Mouse (Mus musculus) embryonic facial prominence, embryonic 11.5 days (tissue): Measurements from ENCODE around the gene Tubb2b. TPM values are rescaled to one million over a fixed set of nuclear protein-coding genes. Genes with fewer than 3 reads are reported as not detected.

Experiments used
- ATAC-seq: fragments of 200-750 bp; cut with Nextera tagmentation; replicated peaks from 2 replicates; pipeline ENCODE4 v1.8.0; 2017; ENCODE audit warnings: low read depth; ENCODE audit not compliant: insufficient number of reproducible peaks, low FRiP score, low TSS enrichment
- DNase-seq: peaks from one replicate; pipeline ENCODE4 v3.0.0-alpha.2; 2015; ENCODE audit warnings: low spot score
- H3K27ac ChIP-seq: fragments of 300-500 bp; sonication (generic); replicated peaks from 2 replicates; pipeline ENCODE4 v1.5.1; 2014; ENCODE audit warnings: mild to moderate bottlenecking, low read depth, low read length, control low read depth
- H3K27me3 ChIP-seq: fragments of 300-500 bp; sonication (generic); 2 replicates; pipeline ENCODE4 v1.6.1; 2014; ENCODE audit warnings: mild to moderate bottlenecking, low read length, moderate library complexity, mixed read lengths; ENCODE audit not compliant: control insufficient read depth, insufficient read depth
- H3K36me3 ChIP-seq: fragments of 300-500 bp; sonication (generic); replicated peaks from 2 replicates; pipeline ENCODE4 v1.6.1; 2014; ENCODE audit warnings: low read depth, mild to moderate bottlenecking, low read length, moderate library complexity, mixed read lengths; ENCODE audit not compliant: control insufficient read depth, insufficient read depth
- H3K4me1 ChIP-seq: fragments of 300-500 bp; sonication (generic); 2 replicates; pipeline ENCODE4 v1.6.1; 2014; ENCODE audit warnings: low read length, mixed read lengths; ENCODE audit not compliant: control insufficient read depth, insufficient read depth
- H3K4me2 ChIP-seq: fragments of 300-500 bp; sonication (generic); 2 replicates; pipeline ENCODE4 v1.6.1; 2014; ENCODE audit warnings: low read depth, mild to moderate bottlenecking, control low read depth, low read length, moderate library complexity
- H3K4me3 ChIP-seq: fragments of 300-500 bp; sonication (generic); 2 replicates; pipeline ENCODE4 v1.5.1; 2014; ENCODE audit warnings: low read depth, low read length, control low read depth
- H3K9ac ChIP-seq: fragments of 300-500 bp; sonication (generic); replicated peaks from 2 replicates; pipeline ENCODE4 v1.6.1; 2014; ENCODE audit warnings: mild to moderate bottlenecking, control low read depth, low read length
- H3K9me3 ChIP-seq: fragments of 300-500 bp; sonication (generic); replicated peaks from 2 replicates; pipeline ENCODE4 v1.6.1; 2016; ENCODE audit warnings: mild to moderate bottlenecking, low read length, inconsistent platforms, mixed read lengths; ENCODE audit not compliant: control insufficient read depth
- WGBS: fragments of 180-500 bp; shearing (Covaris S2); extraction: QIAGEN DNeasy Blood & Tissue Kit; methylation state at CpG from one replicate; pipeline ENCODE4 v1.1.7; 2014; 5-methylcytosine and 5-hydroxymethylcytosine counted together
- polyA plus RNA-seq: library from polyadenylated mRNA; unstranded; fragments of >200 nt; fragmentation: Nextera tagmentation; extraction: Ambion mirVana; gene quantifications from 2 replicates; pipeline ENCODE4 v1.2.1, GENCODE M21; 2014

The Tubb2b gene
- polyA plus RNA-seq, 1 experiment from 2014 or later = 77.6 TPM

- Histone ChIP-seq H3K27ac (no peak overlapping the region), H3K9me3 (no peaks in the 10 kb centered on the region), H3K9ac (no peak overlapping the region), H3K4me1 (no peaks in the 10 kb centered on the region), H3K4me3 (no peak overlapping the region), H3K36me3 (no peaks in the 10 kb centered on the region; the same call in none of the 2 replicates), H3K27me3 (no peaks in the 10 kb centered on the region), H3K4me2 (no peak overlapping the region)
- WGBS = 98% methylated on average over 2 of the region's 2 CpGs
- ATAC-seq = no peak
- DNase-seq = no peak
These were observed 9.7 kb downstream of the Tubb2b start for GRCm38 (mm10) chr13:34120536-34120935.

DNA sequence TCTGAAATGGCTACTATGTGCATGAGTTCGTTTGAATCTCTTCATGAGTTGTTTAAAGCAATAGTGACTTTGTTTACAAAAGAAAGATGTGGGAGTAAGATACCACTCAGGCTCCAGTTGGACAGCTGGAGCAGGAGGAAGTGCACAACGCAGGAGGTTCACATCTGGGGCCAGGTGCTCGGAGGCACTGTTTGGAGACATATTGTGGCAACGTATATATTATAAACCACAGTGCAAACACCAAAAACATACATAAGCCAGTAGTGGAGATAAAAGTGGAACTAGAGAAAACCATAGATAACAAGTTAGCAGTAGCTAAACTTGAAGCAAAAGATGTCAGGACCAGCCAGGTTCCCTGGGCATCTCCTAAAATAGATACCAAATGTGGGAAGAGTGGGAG is 10.9 kb downstream of the Tubb2b start:
- Histone ChIP-seq H3K27me3 (no peaks in the 10 kb centered on the region), H3K4me3 (no peak overlapping the region), H3K4me1 (no peaks in the 10 kb centered on the region), H3K36me3 (no peaks in the 10 kb centered on the region), H3K9me3 (no peaks in the 10 kb centered on the region), H3K4me2 (no peak overlapping the region), H3K9ac (no peak overlapping the region), H3K27ac (no peak overlapping the region)
- 64% methylated on average over 4 of the region's 4 CpGs for WGBS
- DNase-seq = no peak
- ATAC-seq = no peak

GRCm38 (mm10) chr13:34118816-34119215 is 11.4 kb downstream of the Tubb2b start:
- Histone ChIP-seq H3K4me2 (no peak overlapping the region), H3K9me3 (no peaks in the 10 kb centered on the region), H3K4me1 (no peaks in the 10 kb centered on the region), H3K4me3 (no peak overlapping the region), H3K27ac (no peak overlapping the region), H3K27me3 (no peaks in the 10 kb centered on the region), H3K36me3 (no peaks in the 10 kb centered on the region), H3K9ac (no peak overlapping the region)
- ATAC-seq (no peak), DNase-seq (no peak)
- 85% methylated on average over 4 of the region's 4 CpGs for WGBS

DNA sequence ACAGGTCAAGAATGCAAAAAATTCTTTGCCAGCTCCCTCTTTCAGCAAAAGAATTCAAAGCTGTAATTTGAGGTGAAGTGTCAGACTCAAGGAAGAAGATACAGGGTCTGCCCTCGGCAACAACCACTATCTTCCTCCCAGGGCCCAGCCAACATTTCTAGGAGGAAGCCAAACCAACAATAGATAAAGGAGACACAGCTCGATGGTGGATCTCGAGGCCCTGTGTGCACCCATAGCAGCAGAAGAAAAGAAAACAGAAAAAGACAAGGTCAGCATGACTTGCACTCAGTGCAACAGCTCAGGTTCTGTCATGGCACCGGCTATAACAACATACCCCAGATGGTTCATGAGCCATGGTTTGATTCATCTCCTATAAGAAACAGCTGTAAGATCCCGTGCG is 13.8 kb downstream of the Tubb2b start:
- ATAC-seq (no peak), DNase-seq (no peak)
- H3K4me1 ChIP-seq = no peaks in the 10 kb centered on the region
- H3K27me3 ChIP-seq = no peaks in the 10 kb centered on the region
- WGBS = 71% methylated on average over 6 of the region's 6 CpGs
- H3K9me3 ChIP-seq = no peaks in the 10 kb centered on the region
- H3K4me2 ChIP-seq = no peak overlapping the region
- no peak overlapping the region for H3K27ac ChIP-seq
- no peak overlapping the region for H3K4me3 ChIP-seq
- H3K36me3 ChIP-seq = no peaks in the 10 kb centered on the region
- no peak overlapping the region for H3K9ac ChIP-seq

- Histone ChIP-seq H3K4me2 (no peak overlapping the region), H3K27me3 (no peaks in the 10 kb centered on the region), H3K9ac (no peak overlapping the region), H3K36me3 (no peaks in the 10 kb centered on the region), H3K4me1 (no peaks in the 10 kb centered on the region), H3K4me3 (no peak overlapping the region), H3K9me3 (no peaks in the 10 kb centered on the region), H3K27ac (no peak overlapping the region)
- DNase-seq (peak; percentile 12), ATAC-seq (no peak)
- 68% methylated on average over 4 of the region's 4 CpGs for WGBS
These were observed 15.6 kb downstream of the Tubb2b start for GRCm38 (mm10) chr13:34114654-34115053.

GRCm38 (mm10) chr13:34113086-34113485 is 17.2 kb downstream of the Tubb2b start:
- no peaks in the 10 kb centered on the region for H3K4me1 ChIP-seq
- no peak overlapping the region for H3K4me3 ChIP-seq
- 87% methylated on average over 3 of the region's 3 CpGs for WGBS
- H3K36me3 ChIP-seq = no peaks in the 10 kb centered on the region
- DNase-seq (no peak), ATAC-seq (no peak)
- no peak overlapping the region for H3K27ac ChIP-seq
- no peaks in the 10 kb centered on the region for H3K9me3 ChIP-seq
- H3K9ac ChIP-seq = no peak overlapping the region
- no peak overlapping the region for H3K4me2 ChIP-seq
- H3K27me3 ChIP-seq = no peaks in the 10 kb centered on the region

- WGBS = 89% methylated on average over 5 of the region's 5 CpGs
These were observed 17.7 kb downstream of the Tubb2b start for GRCm38 (mm10) chr13:34112369-34113081.

DNA sequence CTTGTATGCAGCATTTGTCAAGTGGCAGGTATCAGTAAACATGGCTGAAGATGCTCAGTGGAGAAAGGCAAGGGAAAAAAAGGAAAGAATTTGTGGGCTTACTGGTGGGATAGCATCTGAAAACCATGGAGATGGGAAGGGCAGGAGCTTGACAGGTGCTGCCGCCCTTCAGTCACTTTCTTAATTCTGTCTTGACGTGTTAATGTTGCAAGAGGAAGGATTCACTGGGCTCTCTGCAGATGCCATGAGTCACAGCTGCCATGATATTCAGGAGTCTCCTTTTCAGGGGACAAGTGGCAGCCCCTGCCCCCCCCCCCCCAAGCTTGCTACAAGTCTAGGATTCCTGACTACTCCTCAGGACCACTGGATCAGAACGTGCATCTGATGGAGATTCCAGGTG is 18.4 kb downstream of the Tubb2b start:
- 94% methylated on average over 3 of the region's 3 CpGs for WGBS
- ATAC-seq = no peak

More at GRCm38 (mm10) chr13:34112369-34113081, 17.7 kb downstream of the Tubb2b start:
- no peaks in the 10 kb centered on the region for H3K4me1 ChIP-seq
- H3K27me3 ChIP-seq = no peaks in the 10 kb centered on the region
- no peak for DNase-seq
- H3K36me3 ChIP-seq = no peaks in the 10 kb centered on the region
- no peak overlapping the region for H3K9ac ChIP-seq
- no peak overlapping the region for H3K27ac ChIP-seq
- H3K9me3 ChIP-seq = no peaks in the 10 kb centered on the region
- H3K4me2 ChIP-seq = no peak overlapping the region
- ATAC-seq = no peak
- H3K4me3 ChIP-seq = no peak overlapping the region

More for the DNA sequence above, 18.4 kb downstream of the Tubb2b start:
- Histone ChIP-seq H3K9me3 (no peaks in the 10 kb centered on the region), H3K27me3 (no peaks in the 10 kb centered on the region), H3K4me2 (no peak overlapping the region), H3K4me1 (no peaks in the 10 kb centered on the region), H3K9ac (no peak overlapping the region), H3K27ac (no peak overlapping the region), H3K36me3 (no peaks in the 10 kb centered on the region), H3K4me3 (no peak overlapping the region)
- no peak for DNase-seq
